Mouse (Mus musculus): Measurements from ENCODE around the gene Id3.

Id3 gene

DNA sequence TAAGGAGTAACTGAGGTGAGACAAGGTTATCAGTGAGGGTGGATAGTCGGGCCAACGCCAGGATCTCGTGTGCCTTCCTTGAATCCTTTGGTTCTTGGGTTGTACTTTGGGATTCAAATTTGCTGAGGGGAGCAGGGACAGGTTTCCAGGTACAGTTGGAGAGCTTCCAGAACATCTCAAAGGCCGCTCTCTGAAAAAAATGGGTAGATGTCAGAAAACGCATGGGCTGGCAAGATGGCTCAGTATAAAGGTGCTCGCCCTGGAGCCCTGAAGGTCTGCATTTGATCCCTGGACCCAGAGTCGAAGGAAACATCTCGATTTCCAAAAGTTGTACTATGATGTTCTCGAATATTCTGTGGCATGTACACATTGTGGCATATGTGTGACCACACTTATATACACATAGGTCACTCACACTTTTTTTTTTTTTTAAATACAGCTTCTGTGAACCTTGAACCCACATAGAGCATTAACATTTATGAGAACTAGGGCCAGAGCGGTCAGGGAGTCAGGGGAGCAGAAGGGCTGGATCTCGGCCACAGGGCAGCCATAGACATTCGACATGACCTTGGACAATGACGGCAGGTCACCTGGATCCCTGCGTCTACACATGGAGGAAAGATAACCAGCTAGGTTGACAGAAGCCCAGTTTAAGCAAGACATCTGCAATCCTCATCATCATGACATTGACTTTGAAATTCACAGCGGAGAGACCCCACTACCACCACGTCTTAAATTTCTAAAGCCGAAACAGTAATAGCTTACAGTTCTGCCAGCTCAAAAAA lies 3.8 kb upstream of the Id3 start:
- TF ChIP-seq GATA4 (IDR thresholded peaks at IDR 0.05; ENCODE audit: insufficient replicate concordance, low read length): 0 out of 2 replicates have a peak, but pooled peaks have one; percentile 36

DNA sequence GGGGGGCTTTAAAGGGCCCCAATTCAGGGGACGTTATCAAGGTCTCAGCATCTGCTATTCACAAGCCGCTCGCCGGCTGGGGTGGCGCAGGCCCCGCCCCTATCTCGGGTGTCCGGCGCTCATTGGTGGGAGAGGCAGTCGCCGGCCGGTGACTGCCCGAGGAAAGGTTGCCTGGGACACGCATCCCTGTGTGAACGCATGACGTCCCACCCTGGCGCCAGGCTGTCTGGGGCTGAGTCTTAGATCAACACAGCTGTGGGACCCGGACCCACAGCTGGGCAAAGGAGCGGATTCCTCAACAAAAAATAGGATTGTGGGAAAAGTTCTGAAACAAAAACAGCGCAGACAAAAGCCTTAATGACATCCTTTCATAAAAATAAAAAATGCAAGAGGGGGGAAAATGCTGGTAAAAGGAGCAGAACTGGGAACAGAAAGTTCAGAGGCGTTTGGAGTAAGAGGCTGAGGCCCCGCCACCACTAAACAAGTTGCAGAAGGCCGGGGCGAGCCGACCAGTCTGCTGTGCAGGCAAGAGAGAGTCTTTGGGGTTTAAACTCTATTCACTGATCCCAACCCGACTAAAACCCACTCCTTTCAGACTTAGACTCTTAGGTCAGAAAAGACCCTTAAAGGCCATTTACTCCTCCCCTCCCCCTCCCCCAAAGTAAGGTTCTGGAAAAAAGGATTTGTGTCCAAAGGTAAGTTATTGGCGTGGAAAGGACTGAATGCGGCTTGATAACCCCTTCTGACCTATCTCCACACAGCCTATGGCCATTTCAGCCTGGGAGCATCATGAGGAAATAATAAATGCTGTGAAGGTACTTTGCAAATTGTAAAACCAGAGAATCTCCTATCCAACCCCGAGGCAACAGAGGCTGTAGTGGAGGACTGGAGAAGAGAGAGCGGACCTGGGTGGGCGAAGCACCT lies 2.7 kb upstream of the Id3 start:
- TF ChIP-seq GATA4 (IDR thresholded peaks at IDR 0.05; ENCODE audit: insufficient replicate concordance, low read length): peak; percentile 76; the same call in 1 of the 2 replicates

DNA sequence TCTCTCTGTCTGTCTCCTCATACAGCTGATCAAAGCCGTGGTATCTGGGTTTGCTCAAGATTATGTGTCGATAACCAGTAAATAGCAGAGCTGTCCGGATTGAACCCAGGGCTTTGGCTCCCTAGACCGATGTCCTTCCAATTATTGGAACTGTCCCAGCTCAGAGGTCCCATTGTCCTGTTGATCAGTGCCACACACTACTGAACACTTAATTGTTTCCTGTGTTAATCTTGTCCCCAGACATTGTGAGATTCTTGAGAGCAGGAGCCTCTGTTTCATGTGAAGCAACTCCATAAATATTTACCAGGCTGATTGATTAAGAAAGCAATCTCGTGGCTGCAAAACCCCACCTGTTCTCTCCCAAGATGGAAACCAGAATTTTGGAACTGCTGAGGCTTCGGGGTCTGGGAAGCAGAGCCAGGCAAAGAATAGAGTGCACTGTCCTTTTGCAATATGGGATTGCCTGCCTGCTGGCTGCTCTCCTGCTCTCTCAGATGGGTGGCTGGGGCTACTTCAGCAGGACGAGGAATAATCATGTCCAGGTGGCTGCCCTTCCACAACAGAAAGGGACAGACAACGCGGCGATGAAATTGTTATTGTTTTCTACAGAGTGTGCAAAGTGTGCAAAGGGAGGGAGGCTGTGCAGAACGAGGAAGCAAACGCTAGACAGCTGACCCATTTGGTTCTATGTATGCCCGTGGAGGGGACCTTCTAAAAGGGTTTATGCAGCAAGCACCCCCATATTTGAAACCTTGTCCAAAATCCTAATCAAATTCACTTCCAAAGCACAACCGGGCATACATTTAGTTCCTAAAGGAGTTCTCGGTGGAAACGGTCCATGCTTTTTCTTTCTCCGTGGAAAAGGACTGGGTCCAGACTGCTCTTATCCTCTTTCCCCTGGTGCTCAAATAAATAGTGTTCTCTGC lies 767 bp upstream of the Id3 start:
- peak; percentile 27; the same call in 1 of the 2 replicates for TF ChIP-seq GATA4 (IDR thresholded peaks at IDR 0.05; ENCODE audit: insufficient replicate concordance, low read length)

DNA sequence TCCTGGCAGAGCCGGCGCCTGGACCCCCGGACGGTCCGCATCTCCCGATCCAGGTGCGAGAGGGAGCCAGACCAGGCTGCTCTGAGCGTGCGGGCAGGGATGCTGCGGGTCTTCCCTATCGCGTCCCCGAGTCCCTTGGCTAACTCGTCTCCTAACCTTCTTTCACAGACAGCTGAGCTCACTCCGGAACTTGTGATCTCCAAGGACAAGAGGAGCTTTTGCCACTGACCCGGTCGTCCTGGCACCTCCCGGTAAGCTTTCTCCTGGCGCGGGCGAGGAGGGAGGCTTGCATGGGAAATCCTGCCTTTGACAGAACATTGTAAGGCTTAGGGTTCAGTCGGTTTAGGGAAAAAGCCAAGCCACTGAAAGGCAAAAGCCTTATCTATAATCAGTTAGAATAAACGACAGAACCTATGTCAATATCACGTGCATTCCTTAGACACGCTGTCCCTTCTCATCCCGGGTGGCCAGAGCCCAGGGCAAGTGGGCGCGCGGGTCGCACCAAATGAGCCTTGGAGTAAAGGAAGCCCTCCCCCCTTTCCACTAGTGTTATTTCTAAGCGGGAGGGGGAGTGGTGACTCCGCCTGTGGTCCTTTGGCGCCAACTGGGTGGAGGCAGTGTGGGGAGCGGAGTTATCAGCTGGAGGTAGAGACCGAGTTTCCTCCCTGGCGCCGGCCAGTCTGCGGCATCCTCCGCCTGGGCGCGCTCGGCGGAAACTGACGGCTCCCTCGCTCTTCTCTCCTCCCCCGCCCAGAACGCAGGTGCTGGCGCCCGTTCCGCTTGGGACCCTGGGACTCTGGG lies 1.0 kb downstream of the Id3 start:
- TF ChIP-seq GATA4 (IDR thresholded peaks at IDR 0.05; ENCODE audit: insufficient replicate concordance, low read length): peak; percentile 98; the same call in 1 of the 2 replicates

DNA sequence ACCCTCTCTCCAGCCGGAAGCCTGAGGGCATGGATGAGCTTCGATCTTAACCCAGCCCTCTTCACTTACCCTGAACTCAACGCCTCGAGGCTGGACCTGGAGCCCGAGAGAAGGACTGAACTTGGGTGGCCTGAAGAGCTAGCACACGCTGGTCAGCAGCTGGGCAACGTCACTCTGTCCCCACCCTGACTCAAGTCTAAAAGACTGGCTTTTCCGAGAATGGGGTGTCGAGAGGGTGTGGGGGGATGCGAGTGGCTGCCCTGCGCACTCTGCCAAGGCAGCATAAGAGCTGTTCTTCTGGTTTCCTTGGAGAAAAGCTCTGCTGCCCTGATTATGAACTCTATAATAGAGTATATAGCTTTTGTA lies 1.6 kb downstream of the Id3 start:
- no peak for TF ChIP-seq GATA4 (IDR thresholded peaks at IDR 0.05; ENCODE audit: insufficient replicate concordance, low read length)

DNA sequence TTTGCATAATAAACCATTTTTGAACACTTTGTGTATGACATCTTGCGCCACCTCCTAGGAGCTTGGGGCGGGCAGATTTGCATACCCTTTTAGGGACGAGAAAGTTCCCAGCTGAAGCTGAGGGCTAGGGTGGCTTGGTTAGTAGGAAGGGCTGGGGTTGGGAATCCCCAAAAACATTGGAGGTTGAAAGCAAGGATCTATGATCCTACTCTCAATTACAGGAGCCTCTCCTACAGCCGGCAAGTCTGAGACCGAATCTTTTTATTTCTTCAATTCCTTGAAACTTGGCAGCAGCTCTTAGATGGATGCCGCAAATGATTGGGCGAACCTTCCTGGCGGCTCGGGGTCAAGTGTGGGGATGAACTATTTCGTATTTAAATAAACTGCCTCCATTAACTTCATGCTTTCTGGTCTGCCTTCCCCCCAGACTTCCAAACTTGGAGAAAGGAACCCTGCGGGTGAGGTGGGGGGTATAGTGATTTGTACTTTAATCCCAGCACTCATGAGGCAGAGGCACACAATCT lies 2.1 kb downstream of the Id3 start:
- no peak for TF ChIP-seq GATA4 (IDR thresholded peaks at IDR 0.05; ENCODE audit: insufficient replicate concordance, low read length)

DNA sequence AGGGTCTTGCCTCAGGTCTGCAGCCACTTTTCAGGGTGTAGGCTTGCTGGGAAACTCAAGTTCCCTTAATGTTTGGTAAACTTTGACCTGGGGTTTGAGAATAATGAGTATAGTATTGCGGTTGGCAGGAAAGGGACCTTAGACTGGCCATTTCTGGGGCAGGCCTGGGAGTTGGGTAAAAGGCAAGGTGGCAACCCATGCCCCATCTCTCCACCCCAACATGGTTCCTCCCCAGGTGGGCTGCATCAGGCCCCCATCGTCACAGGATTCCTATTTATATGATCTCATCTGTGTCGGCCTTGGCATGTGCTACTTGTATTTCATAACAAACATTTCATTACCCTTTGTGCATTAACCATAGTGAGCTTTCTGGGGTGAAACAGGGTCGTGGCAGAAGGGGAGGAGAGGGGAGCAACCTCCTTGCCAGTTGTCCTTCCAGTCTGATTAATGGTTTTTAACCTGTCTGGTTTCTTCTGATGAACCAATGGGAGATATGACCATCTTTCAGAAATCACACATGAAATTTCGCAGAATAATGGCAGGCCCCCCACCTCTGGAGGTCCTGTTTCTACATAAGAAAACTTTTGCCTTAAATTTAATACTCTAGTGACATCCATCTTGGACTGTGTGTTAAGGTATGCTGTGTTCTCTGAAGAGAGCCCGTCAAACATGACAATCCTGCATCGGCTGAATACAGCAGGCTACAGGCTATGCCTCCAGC lies 2.9 kb downstream of the Id3 start:
- no peak for TF ChIP-seq GATA4 (IDR thresholded peaks at IDR 0.05; ENCODE audit: insufficient replicate concordance, low read length)

DNA sequence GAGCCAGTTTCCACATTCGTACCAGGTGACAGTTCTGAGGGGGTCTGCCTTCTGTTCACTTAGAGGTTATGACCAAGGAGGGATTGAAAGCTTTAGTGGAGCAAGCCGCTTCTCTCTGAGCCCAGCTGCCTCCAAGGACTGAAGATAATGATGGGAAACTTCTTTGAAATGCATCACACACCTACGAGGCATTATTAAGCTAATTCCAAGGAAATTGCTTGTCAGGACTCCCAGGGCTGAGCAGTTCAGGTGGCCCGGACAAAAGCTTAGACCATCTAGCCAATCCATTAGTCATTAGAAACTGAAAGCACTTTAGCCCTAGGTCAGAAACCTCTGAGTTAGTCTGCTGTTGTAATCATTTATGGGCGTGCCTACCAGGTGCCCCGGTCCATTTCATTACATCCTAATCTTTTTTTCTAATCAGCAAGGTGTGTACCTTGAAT lies 3.4 kb downstream of the Id3 start:
- peak; percentile 63; the same call in 1 of the 2 replicates for TF ChIP-seq GATA4 (IDR thresholded peaks at IDR 0.05; ENCODE audit: insufficient replicate concordance, low read length)

DNA sequence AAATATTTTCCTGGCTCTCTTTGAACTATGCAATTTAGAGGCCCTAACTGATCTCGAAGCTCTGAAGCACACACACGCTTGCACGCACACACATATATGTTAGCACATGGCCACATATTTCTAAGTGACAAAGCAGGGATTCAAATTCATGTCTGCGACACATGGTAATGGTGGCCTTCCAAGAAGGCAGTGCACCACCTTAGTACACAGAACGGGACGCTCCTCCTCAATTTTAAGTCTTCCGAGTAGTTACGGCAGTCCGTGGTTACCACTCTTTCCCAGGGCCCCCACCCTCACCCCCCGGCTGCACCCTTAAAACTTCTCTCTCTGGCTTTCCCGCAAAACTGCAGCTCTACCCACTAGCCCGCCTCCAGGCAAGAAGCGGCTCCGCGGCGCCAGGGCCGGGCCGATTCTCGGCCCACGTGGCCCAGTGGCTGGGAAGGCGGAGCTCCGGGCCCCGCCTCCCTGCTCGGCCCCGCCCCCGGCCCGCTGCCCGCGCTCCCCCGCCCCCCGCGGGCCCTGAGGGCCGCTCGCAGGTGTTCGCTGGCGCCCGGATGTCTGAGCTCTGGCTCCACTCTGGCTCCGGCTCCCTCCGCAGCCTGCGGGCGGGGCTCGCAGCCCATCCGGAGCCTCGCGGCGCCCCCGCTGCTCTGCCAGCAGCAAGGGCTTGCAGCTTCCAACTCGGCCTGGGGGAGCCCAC lies 4.3 kb downstream of the Id3 start:
- TF ChIP-seq GATA4 (IDR thresholded peaks at IDR 0.05; ENCODE audit: insufficient replicate concordance, low read length): no peak

DNA sequence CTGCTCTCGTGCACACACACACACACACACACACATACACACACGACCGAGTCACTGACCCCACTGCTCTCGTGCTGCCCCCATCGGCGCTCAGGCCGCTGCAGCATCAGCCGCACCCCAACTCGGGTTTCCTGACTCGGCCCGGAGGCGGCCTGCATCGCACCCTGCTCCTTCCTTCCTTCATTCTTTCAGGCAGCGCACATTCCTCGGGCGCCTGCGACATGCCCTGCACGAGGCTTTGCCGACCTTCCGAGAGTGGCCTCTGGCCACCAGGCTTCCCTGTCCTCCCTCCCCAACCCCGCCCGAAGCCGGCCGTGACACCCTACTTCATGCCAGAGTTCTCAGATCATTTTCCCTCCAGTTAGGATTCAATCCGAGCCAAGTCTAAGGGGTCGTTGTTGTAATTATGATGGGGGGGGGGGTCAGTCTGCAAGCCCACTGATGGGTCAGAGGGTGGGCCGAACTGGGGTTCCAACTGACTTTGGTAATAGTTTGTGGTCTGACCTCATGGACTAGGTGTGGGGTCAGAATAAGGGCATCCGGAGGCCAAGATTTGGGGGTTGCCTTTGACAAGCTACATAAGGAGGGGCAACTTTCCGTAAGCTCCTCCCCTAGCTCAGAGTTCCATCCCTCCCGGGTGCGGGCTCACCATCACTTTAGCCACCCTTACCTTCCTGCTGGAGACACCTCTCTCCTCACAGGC lies 5.2 kb downstream of the Id3 start:
- peak; percentile 74; the same call in 1 of the 2 replicates for TF ChIP-seq GATA4 (IDR thresholded peaks at IDR 0.05; ENCODE audit: insufficient replicate concordance, low read length)

DNA sequence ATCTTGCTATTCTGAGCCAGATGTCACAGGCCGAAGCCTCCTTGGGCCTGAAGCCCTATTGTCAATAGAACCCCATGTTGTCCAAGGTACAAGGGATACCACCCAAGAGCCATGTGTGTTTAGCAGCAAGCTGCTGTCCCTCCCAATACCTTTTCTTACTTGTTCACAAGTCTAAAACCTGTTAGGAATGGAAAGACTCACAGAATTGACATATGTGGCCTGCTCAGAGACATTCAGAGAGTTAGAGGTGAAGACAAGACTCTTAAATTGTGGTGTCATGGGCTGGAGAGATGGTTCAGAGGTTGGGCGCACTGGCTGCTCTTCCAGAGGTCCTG lies 5.7 kb downstream of the Id3 start:
- TF ChIP-seq GATA4 (IDR thresholded peaks at IDR 0.05; ENCODE audit: insufficient replicate concordance, low read length): no peak

DNA sequence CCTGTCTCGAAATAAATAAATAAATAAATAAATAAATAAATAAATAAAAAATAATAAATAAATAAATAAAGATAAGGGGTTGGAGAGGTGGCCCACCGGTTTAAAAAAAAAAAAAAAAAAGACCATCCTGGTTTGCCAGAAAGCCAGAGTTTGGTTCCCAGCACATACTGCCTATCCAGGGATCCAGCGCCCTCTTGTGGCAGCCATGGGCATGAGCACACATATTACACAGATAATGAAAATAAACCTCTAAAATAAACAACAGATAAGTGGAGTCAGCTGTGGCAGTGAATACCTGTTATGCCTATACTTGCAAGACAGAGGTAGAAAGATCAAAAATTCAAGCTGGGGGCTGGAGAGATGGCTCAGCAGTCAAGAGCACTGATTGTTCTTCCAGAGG lies 6.4 kb downstream of the Id3 start:
- no peak for TF ChIP-seq GATA4 (IDR thresholded peaks at IDR 0.05; ENCODE audit: insufficient replicate concordance, low read length)

All from liver, adult (tissue).